Mouse (Mus musculus) R1 (cell line): ENCODE results near the gene Galk1.
"Not testable (repeated sequence)": the region's sequence is repeated elsewhere in the genome, so short reads cannot be mapped to it uniquely, and the experiment has no call there.

Source experiments
- DNase-seq: peaks from one replicate; pipeline ENCODE4 v3.0.0-alpha.2; 2018; ENCODE audit warnings: low read depth, low spot score

The Galk1 gene

DNA sequence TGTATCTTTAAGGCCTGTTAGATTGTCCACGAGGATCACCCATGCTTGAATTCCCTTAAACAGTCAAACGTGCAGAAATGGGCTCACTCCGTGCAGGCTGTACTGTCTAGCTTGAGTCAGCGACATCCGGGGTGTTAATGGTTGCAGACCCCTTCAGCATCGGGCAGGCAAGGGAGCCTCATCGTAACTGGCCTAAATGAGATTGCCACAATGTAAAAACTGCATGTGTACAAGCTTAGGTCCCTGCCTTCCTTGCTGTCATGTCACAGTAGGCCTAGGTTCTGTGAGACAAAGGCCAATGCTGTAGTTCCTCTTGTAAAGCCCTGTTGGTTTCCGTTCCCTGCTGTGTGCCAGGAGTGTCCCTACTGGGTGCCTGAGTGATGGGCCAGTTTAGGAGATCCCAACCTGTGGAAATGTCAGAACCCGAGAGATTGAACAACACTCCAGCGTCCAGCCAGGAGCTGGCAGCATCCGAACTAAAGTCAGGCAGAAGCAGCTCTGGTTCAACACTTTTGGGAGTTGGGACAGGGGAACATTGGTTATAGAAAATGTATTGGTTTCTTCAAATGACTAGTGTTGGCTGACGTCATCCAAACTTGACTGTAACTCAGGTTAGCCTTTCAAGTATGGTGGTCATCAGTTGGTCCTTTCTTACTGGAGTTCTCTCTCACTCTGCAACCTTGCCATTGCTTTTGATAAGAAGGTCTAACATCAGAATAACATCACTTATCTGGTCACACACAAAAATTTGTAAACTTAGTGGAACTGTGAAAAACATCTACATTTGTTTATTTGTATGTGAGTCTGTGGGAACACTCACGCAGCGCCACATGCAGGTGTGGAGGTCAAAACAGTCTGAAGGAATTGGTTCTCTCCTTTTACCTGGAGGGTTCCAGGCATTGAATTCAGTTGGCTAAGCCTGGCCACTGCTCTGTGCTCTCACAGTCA, 18.7 kb upstream of the Galk1 start:
- DNase-seq: peak; percentile 66

DNA sequence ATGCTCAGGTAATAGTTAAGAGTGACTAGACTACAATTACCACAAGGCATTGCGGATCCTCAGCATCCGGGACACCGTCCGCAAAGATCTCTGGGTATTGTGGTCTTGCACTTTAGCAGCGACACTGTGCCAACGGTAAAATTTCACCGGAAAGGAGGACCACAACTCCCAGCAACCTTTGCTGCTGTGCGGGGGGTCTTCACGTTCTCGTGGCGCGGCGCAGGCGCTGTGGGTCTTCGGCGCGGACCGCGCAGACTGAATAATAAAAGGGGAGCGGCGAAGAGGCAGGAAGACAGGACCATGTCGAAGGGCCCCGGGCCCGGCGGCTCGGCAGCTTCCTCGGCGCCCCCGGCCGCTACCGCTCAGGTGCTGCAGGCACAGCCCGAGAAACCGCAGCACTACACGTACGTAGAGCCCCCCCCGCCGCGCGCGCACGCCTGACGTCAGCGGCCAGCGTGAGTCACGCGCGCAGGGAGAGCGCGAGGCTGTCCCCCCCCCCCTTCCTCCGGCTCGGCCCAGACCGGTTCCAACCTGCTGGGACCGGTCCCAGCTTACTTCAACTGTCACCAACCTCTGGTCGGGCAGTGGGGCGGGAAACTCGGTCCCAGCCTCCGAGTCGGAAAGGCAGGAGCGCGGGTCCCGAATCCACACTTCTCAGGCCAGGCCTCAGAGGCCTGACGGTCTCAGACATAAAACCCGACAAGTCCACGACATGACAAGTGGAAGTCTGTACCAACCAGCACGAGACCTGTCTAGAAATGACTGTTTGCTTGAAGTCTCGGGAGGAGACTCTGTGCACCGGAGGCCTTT, 17.8 kb upstream of the Galk1 start, which contains the start of gene Unk:
Gene Unk, plus strand, starts transcription at position 235 of the 810 bp plus-strand sequence.
- DNase-seq: peak; percentile 99

DNA sequence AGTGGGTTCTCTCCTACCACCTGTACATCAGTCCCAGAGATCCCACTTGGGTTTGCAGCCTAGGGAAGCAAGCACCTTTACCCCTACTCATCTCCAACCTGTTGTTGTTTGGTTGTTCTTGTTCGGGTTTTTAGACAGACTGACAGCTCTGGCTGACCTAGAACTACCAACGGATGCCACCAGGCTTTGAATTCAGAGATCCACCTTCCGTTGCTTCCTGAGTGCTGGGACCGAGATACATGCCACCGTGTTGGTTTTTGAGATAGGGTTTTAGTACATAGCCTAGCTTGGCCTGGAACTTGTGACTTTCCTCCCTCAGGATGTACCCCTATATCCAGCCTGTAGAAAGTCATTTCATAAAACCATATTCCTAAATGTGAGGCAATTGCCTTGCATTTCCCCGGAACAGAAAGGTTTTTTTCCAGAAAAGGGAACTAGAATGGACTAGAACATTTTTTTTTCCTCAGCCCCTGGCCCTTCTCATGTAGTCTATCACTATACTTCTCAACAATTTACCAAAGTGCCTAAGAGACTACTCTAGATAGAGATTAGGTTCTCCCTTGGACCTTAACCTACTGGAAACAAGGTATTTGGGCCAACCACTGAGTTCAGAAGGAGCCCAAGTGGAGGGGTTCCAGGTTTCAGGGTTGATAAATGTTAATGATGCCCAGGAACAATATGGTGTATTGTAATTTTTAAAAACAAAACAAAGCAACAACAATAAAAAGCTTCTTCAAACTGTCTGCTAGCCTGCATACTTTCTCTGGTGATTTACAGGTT, 16.8 kb upstream of the Galk1 start:
- DNase-seq: no peak

DNA sequence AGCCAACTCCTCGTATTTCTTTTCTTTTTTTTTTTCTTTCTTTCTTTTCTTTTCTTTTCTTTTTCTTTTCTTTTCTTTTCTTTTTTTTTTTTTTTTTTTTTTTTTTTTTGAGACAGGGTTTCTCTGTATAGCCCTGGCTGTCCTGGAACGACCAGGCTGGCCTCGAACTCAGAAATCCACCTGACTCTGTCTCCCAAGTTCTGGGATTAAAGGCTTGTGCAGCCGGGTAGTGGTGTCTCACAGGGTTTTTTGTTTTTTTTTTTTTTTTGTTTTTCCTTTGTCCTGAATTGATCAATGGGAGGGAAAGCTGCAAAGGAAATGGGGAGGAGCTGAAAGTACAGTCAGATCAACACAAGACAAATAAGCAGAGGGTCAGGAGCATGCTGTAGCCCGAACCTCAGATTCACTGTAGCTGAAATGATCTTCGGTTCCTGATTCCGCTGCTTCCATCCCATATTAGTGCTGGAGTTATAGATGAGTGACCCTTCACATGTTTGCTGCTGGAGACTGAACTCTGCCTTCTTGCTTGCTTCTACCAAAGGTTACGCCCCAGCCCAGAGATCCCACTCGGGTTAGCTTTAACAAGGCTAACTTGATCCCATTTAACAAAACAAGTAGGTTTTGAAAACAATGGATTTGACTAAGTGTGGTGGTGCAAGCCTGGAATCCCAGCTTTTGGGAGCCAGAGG, 15.8 kb upstream of the Galk1 start:
- peak; percentile 62 for DNase-seq

DNA sequence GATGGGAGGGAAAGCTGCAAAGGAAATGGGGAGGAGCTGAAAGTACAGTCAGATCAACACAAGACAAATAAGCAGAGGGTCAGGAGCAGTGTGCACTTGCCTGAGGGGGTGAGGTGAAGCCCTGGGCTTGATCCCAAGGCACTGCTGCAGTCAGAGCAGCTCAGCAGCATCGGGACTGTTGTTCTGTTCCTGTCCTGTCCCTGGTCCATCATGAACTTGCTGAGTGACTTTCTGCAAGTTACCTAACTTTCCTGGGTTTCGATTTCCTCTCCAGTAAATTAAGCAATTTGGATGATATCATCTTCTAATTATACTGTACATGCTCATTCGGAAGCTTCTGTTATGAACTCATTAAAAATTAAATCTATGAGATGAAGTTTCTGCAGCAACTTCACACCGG, 15.2 kb upstream of the Galk1 start, which contains the start of gene H3f3b:
Gene H3f3b, minus strand, starts transcription at position 207 of the 400 bp plus-strand sequence.
- DNase-seq: no peak

DNA sequence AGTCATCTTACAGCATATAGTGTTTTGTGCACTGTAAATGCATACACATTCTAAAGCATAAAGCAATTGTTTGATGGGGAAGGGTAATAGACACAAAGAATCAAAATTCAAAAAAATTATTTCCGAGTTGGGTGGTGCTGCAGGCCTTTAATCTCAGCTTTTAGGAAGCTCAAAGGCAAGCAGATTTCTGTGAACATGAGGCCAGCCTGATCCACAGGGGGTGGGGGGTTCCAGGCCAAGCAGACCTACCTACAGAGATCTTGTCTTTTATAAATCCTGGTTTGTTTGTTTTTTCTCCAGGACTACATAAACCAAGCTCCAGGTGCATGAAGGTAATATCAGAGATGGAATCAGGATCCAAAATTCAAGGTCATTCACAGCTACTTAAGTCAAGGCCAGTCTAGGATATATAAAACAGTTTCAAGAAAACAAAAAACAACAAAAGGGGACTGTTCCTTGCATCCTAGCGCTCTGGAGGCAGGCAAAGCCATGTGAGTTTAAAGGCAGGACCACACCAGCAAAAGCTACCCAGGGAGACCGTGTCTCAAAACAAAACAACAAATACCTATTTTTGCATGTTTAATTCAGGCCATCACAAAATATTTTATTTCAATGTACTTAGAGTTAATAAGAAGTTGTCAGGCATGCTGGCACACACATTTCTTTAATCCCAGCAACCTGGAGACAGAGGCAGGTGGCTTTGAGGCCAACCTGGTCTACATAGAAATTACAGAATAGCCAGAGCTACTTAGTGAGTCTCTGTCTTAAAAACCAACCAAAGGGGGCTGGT, 12.7 kb upstream of the Galk1 start:
- DNase-seq: no peak

DNA sequence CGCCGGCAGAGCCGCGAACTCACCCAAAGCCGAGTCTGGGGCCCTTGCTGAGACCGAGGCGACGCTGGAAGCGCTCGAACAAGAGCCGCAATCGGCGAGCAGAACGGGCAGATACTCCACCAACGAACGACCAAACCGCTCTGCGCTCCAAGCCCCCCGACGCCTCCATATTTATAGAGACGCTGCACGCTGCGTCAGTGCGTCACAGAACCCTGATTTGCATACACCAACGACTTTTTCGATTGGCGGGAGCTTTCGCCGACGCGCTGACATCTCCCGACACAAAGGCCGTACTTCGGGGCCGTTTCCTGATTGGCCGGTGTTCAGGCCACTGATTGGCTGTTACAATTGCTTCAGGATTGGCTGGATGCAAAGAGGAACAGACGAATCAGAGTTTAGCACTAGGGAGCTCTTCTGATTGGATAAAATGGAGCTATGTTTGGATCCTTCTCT, 11.9 kb upstream of the Galk1 start:
- DNase-seq: peak; percentile 100

DNA sequence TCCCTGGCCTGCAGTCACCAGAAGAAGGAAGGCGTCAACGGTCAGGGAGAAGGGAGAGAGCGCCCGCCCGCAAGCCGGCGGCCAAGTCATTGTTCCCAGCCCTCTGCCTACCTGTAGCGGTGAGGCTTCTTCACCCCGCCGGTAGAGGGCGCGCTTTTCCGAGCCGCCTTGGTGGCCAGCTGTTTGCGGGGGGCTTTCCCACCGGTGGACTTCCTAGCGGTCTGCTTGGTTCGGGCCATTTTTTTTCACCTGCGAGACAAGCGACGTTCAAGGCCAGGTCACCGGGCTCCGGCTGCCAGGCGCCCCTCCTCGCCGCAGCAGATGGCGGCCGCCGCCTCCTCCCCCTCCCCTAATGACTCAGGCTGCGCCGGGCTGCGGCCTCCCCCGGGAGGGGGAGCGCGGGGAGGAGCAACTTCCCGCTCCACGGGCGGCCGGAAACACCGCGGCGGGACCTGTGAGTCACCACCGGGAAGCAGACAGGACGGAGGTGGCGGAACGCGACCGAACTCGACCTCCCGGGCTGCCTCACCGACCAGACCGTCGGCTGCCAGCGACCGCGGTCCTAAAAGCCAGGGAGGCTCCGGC, 11.3 kb upstream of the Galk1 start:
- DNase-seq: peak; percentile 81

DNA sequence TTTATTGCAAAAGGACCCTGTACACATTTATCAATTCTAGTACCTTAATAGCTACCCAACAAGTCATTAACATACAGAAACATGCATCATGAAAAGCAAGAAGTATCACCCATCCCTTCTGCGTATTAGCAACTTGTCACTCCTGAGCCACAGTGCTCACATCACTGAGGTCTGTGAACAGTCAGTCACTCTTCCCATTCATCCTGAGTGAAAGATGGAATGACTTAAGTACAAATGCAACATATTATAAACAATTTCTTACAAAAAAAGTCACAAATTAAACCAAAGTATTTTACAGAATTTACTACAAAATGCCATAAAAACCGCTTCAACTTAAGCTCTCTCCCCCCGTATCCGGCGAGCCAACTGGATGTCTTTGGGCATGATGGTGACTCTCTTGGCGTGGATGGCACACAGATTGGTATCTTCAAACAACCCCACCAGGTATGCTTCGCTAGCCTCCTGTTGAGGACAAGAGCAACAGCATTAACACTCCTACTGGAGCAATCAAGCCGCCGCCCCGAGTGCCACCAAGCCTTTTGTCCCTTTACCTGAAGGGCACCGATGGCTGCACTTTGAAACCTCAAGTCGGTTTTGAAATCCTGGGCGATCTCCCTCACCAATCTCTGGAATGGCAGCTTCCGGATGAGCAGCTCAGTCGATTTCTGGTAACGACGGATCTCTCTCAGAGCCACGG, 10.7 kb upstream of the Galk1 start:
- DNase-seq: not testable (repeated sequence)

DNA sequence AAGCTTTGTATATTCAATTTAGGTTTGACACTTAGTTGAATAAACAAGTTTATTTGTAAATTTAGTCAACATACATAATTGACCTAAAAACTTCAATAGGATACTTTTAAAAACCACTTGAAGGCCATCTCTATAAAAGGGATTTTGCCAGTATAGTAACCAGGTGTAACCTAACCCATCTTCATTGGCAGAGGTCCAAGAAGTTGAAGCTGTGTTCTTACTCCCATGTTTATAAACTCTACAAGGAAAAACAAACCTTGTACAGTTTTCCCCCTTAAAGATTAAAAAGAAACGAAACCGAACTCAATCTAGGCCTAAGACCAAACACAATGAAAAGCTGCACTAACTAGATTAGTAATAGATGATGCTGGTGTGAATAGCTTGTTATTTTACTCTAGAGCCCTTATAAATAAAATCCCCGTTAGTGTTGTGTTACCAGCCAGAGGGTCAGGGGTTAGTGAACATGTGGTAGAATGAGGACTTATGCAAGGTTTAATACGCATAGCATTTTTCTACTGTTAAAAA, 9.8 kb upstream of the Galk1 start:
- DNase-seq: no peak

DNA sequence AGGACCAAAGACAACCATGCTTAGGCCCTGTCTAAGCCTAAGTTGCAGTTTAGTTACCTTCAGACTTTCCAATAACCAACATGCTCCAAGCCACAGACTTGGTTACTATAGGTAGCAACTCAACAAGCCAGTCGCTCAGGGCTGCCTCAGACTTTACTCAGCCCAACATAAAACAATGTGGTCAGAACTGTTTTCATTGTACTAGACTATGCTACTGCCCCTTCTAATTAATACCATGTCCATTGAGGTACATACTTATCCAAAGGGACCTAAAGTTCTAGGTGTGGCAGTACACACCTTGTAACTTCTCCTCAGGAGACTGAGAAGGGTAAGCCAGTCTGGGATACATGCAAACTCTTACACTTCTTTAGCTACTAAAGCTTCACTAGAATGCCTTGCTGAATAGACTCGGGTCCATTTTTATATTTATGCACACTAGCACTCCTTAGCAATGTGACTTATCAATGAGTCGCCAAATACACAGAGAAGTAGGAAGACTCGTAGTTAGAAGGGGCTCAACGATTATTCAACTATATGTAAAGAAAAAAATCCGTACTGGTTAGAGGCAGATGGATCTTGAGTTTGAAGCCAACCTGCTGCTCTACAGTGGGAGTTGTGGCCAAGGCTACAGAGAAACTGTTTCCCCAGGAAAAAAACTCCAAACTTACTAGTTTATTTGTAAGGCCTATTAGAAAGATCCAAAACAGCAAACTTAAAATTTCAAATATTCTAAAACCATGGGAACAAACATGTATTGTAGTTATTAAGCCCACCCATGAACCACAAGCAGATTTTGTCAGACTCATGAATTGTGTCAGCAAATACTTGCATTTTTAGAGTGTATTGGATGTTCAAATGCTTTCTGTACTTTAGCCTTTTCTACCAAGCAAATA, 9.1 kb upstream of the Galk1 start:
- no peak for DNase-seq

DNA sequence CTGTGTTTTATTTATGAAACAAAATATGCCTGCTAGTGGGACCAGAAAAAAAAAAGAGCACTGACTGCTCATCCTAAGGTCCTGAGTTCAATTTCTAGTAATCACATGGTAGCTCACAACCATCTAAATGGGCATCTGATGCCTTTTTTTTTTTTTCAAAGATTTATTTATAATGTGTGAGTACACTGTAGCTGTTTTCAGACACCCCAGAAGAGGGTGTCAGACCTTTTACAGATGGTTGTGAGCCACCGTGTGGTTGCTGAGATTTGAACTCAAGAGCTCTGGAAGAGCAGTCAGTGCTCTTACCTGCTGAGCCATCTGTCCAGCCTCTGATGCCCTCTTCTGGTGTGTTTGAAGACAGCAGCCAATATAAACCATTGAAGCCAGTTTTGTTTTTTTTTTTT, 8.0 kb upstream of the Galk1 start:
- peak; percentile 57 for DNase-seq

DNA sequence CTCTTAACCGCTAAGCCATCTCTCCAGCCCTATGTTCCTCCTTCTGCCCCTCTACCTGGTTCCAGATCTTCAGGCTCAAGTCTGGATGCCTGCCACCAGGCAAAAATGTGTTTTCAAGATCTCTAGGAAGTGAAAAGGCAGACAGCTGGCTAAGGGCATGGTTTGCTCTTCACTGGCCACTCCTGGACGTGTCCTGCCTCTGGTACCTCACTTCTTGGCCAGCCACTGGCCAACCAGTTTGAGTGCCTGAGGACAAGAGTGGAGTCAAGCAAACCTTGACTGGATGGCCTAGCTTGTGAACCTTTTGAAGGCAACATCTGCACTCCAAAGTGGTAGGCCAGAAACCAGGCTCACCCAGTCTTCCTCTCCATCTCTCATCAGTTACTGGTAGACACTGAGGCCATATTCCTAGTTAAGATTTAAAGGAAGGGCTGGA, 7.5 kb upstream of the Galk1 start:
- DNase-seq: no peak

DNA sequence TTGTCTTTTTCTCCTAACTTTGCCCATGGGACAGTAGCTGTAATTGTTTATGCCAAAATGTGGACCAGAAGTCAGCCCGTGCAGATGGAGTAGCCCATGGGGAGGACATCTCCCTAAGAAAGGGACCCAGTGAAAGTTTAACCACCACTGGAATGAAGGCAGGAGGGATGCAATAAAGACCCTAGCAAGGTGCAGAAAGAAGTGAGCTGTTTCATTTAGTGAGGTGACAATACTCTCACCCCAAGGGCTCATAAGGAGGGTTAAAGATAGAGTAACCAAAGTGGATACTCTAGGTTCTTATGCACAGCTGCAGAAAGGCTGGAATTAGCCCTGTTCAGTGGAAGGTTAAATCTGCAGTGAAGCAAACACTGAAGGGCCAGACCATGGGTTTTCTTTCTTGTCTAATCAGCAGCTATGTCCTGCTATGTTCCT, 6.9 kb upstream of the Galk1 start:
- DNase-seq: no peak

DNA sequence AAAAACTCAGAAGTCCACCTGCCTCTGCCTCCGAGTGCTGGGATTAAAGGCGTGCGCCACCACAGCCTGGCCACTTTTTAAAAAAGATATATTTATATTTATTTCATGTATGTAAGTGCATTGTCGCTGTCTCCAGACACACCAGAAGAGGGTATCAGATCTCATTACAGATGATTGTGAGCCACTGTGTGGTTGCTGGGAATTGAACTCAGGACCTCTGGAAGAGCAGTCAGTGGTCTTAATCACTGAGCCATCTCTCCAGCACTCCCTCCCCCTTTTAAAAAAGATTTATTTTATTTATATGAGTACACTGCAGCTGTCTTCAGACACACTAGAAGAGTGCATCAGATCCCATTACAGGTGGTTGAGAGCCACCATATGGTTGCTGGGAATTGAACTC, 6.3 kb upstream of the Galk1 start:
- DNase-seq: not testable (repeated sequence)

DNA sequence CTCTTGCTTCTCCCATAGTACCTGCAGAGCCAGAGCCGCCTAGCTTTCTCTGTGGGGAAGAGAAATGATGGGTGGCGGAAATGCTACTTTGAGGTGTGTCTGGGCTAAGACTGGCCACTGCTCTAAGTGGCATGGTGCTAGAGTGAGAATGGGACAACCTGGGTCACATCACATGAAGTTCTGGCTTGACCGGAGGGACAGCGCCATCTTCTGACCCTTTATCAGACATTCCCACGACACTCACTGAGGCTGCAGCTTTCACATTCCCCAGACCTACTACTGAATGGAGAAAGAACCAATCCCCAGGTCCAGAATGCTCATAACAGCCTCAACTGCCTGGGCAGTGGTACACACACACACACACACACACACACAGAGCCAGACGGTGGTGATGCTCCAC, 5.6 kb upstream of the Galk1 start:
- DNase-seq: peak; percentile 92

DNA sequence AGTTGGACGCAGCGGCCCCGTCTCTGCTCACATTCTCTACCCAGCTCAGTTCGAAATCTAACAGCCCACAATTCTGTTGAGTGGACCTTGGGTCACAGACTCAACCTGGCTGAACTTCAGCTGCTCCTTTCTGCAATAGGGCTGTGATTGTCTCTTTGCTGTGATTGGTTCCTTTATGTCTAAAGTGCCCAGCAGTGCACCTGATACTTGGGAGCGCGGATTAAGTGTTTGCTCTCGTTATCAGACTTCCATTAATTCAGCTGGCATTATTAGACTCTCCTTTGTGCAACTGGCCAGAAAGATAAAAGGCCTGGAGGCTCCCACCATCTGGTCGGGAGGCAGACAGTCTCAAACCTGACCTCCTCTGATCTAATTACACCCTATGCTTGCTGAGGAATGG, 2.3 kb upstream of the Galk1 start:
- no peak for DNase-seq
